ENCODE assay signal across 11 mouse cellular contexts in genomic region chr8:126737032-126737431, GRCm38 (mm10).
DNase-seq lines count a peak whose midpoint lies in the region; ATAC-seq lines count a peak whose summit lies in the region.
"Had no signal": no experiment of that assay in that cellular context is flagged by ENCODE, and none has a peak within 500 bp of the region (broad histone marks: within the 10 kb centered on the region; RNA-seq: fewer than 3 reads in every experiment).

No protein-coding gene starts in this region.

- H3K4me1 ChIP-seq in forebrain, embryonic 15.5 days: peaks cover 30% of the 10 kb centered on the region
- peaks cover 20% of the 10 kb centered on the region for H3K4me1 ChIP-seq in forebrain, embryonic 14.5 days (ENCODE audit: control insufficient read depth, insufficient read depth, low read length)
- H3K4me1 ChIP-seq in kidney, embryonic 15.5 days: peaks cover 60% of the 10 kb centered on the region
- H3K4me1 ChIP-seq in embryonic facial prominence, embryonic 14.5 days (ENCODE audit: control insufficient read depth, insufficient read depth, low read length): peaks cover 41% of the 10 kb centered on the region
- H3K4me1 ChIP-seq in liver, embryonic 15.5 days (replicated peaks): peaks cover 20% of the 10 kb centered on the region

- no peaks in the 10 kb centered on the region for H3K36me3 ChIP-seq in forebrain, embryonic 15.5 days
- H3K36me3 ChIP-seq in forebrain, embryonic 14.5 days (ENCODE audit: control insufficient read depth, insufficient read depth, low read length): no peaks in the 10 kb centered on the region
- H3K36me3 ChIP-seq in kidney, embryonic 15.5 days: no peaks in the 10 kb centered on the region
- no peaks in the 10 kb centered on the region for H3K36me3 ChIP-seq in embryonic facial prominence, embryonic 14.5 days (ENCODE audit: control insufficient read depth, insufficient read depth, low read length)
- H3K36me3 ChIP-seq in liver, embryonic 15.5 days (replicated peaks): no peaks in the 10 kb centered on the region

- no peaks in the 10 kb centered on the region for H3K9me3 ChIP-seq in forebrain, embryonic 15.5 days
- no peaks in the 10 kb centered on the region for H3K9me3 ChIP-seq in forebrain, embryonic 14.5 days (replicated peaks; ENCODE audit: control insufficient read depth, low read length)
- H3K9me3 ChIP-seq in kidney, embryonic 15.5 days (replicated peaks): no peaks in the 10 kb centered on the region
- no peaks in the 10 kb centered on the region for H3K9me3 ChIP-seq in embryonic facial prominence, embryonic 14.5 days (ENCODE audit: control insufficient read depth, low read length)
- H3K9me3 ChIP-seq in liver, embryonic 15.5 days (replicated peaks): no peaks in the 10 kb centered on the region
- H3K9me3 ChIP-seq: forebrain, embryonic 13.5 days had no signal

- H3K4me3 ChIP-seq in forebrain, embryonic 15.5 days: no peak overlapping the region
- H3K4me3 ChIP-seq in forebrain, embryonic 14.5 days (ENCODE audit: low read depth, low read length): no peak overlapping the region
- no peak overlapping the region for H3K4me3 ChIP-seq in kidney, embryonic 15.5 days (replicated peaks)
- H3K4me3 ChIP-seq in embryonic facial prominence, embryonic 14.5 days (ENCODE audit: low read depth, low read length): no peak overlapping the region
- no peak overlapping the region for H3K4me3 ChIP-seq in liver, embryonic 15.5 days (replicated peaks)
- H3K4me3 ChIP-seq: forebrain, embryonic 13.5 days; megakaryocyte, embryonic 14.5 days had no signal

- no peak overlapping the region for H3K4me2 ChIP-seq in forebrain, embryonic 15.5 days (replicated peaks)
- no peak overlapping the region for H3K4me2 ChIP-seq in forebrain, embryonic 14.5 days (ENCODE audit: low read length)
- no peak overlapping the region for H3K4me2 ChIP-seq in kidney, embryonic 15.5 days
- H3K4me2 ChIP-seq in embryonic facial prominence, embryonic 14.5 days (ENCODE audit: low read depth, low read length): no peak overlapping the region
- H3K4me2 ChIP-seq in liver, embryonic 15.5 days: no peak overlapping the region
- H3K4me2 ChIP-seq: forebrain, embryonic 13.5 days had no signal

- ATAC-seq in forebrain, embryonic 15.5 days (replicated peaks): no peak
- ATAC-seq in forebrain, embryonic 14.5 days: no peak
- peak; percentile 12 for ATAC-seq in kidney, embryonic 15.5 days (replicated peaks; ENCODE audit: low FRiP score)
- no peak for ATAC-seq in embryonic facial prominence, embryonic 14.5 days (ENCODE audit: low read depth)
- ATAC-seq in liver, embryonic 15.5 days (ENCODE audit: insufficient read depth): no peak
- ATAC-seq in cerebellum, adult (ENCODE audit: insufficient number of reproducible peaks, low FRiP score, low TSS enrichment): no peak

- WGBS in forebrain, embryonic 15.5 days: 60% methylated on average over 5 of the region's 5 CpGs
- WGBS in forebrain, embryonic 14.5 days: 64% methylated on average over 5 of the region's 5 CpGs
- whole genome bisulfite sequencing in kidney, embryonic 15.5 days: 22% methylated on average over 5 of the region's 5 CpGs
- WGBS in embryonic facial prominence, embryonic 14.5 days: 64% methylated on average over 5 of the region's 5 CpGs
- WGBS in liver, embryonic 15.5 days (ENCODE audit: insufficient replicate concordance): 44% methylated on average over 5 of the region's 5 CpGs

- no peaks in the 10 kb centered on the region for H3K27me3 ChIP-seq in forebrain, embryonic 15.5 days
- no peaks in the 10 kb centered on the region for H3K27me3 ChIP-seq in forebrain, embryonic 14.5 days (replicated peaks; ENCODE audit: control insufficient read depth, insufficient read depth, low read length)
- no peaks in the 10 kb centered on the region for H3K27me3 ChIP-seq in kidney, embryonic 15.5 days
- no peaks in the 10 kb centered on the region for H3K27me3 ChIP-seq in embryonic facial prominence, embryonic 14.5 days (replicated peaks; ENCODE audit: control insufficient read depth, insufficient read depth, low read length)
- no peaks in the 10 kb centered on the region for H3K27me3 ChIP-seq in liver, embryonic 15.5 days
- H3K27me3 ChIP-seq: forebrain, embryonic 13.5 days had no signal

- peak overlapping the region; percentile 67; the same call in 1 of the 2 replicates for H3K27ac ChIP-seq in forebrain, embryonic 15.5 days (replicated peaks)
- no peak overlapping the region for H3K27ac ChIP-seq in forebrain, embryonic 14.5 days (ENCODE audit: low read depth, low read length)
- peak overlapping the region; percentile 99 for H3K27ac ChIP-seq in kidney, embryonic 15.5 days
- peak overlapping the region; percentile 79 for H3K27ac ChIP-seq in embryonic facial prominence, embryonic 14.5 days (replicated peaks; ENCODE audit: low read depth, low read length)
- 0 out of 2 replicates have a peak overlapping the region, but pooled peaks have one; percentile 87 for H3K27ac ChIP-seq in liver, embryonic 15.5 days (replicated peaks)

- no peak overlapping the region for H3K9ac ChIP-seq in forebrain, embryonic 15.5 days (replicated peaks)
- no peak overlapping the region for H3K9ac ChIP-seq in forebrain, embryonic 14.5 days (ENCODE audit: low read length)
- H3K9ac ChIP-seq in kidney, embryonic 15.5 days: no peak overlapping the region
- no peak overlapping the region for H3K9ac ChIP-seq in embryonic facial prominence, embryonic 14.5 days (ENCODE audit: low read depth, low read length)
- H3K9ac ChIP-seq in liver, embryonic 15.5 days: no peak overlapping the region

- DNase-seq in forebrain, embryonic 14.5 days (ENCODE audit: low spot score): no peak
- no peak for DNase-seq in kidney, postnatal 14 days
- DNase-seq in embryonic facial prominence, embryonic 14.5 days (ENCODE audit: low spot score): no peak
- DNase-seq in layer of hippocampus, adult 9-11 months: no peak
- DNase-seq: cerebellum, postnatal 25 days had no signal
